Mouse (Mus musculus) layer of hippocampus, postnatal 14 days (tissue): ENCODE measurements around the gene Dip2c. TPM values are rescaled to one million over a fixed set of nuclear protein-coding genes. Genes with fewer than 3 reads are reported as not detected.

ENCODE experiments used
- DNase-seq, 2 experiments: peaks; one replicate each; pipeline ENCODE4 v3.0.0; 2021 to 2022; ENCODE audit warnings: low spot score in 2 of 2, mixed read lengths in 1 of 2
- total RNA-seq, 2 experiments: library from RNA; stranded (reverse); gene quantifications; 2 replicates each; pipeline ENCODE4 v1.2.3; 2021

The Dip2c gene
- total RNA-seq, 2 experiments from 2014 or later, result 65.7 to 71.0 TPM

DNA sequence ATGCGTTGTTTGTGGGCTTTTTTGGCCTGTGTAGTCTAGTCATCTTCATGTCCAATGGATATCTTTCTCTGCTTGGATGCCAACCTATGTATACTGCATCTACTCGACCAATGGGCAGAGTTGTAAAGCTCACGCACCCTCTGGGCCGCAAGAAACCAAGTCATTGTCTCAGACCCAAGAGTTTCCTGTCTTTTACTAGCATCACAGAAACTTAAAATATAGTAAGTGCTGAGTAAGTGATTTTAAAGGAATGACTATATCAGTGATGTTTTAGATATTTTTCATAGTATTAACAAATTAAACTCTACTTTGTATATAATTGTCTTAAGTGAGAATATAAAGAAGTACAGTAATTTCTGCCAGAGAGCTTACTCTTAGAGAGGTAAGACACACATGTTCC, 145.6 kb downstream of the Dip2c start:
- DNase-seq, result no peak

DNA sequence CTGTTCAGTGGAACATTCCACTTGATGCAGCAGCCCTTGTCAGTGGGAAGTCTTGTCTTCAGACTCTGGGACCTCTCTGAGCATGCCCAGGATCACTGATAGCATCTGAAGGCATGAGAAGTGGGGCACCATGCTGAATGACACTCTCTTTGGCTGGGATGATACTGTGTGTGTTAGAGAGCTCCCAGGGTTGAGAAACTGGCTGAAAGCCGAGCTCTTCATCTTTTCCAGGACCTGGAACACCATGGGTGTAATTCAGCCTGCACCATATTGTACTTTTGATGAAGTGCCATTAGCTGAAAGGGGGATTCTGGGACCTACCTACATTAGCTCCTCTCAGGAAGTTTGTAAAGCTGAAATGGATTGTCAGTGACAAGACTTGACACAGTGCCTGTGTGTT, 146.5 kb downstream of the Dip2c start:
- no peak for DNase-seq

DNA sequence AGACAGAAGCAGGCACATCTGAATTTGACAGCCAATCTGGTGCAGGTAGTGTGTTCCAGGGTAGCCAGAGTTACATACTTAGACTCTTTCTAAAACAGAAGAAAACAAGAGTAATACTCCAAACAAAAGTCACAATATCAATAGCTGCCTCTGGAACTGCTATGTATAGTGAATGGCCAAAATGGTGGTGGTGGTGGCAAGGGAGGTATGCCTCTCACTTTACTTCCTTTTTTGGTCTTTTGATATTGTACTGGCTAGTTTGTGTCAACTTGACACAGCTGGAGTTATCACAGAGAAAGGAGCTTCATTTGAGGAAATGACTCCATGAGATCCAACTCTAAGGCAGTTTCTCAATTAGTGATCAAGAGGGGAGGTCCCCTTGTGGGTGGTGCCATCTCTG, 148.1 kb downstream of the Dip2c start:
- DNase-seq, result no peak

DNA sequence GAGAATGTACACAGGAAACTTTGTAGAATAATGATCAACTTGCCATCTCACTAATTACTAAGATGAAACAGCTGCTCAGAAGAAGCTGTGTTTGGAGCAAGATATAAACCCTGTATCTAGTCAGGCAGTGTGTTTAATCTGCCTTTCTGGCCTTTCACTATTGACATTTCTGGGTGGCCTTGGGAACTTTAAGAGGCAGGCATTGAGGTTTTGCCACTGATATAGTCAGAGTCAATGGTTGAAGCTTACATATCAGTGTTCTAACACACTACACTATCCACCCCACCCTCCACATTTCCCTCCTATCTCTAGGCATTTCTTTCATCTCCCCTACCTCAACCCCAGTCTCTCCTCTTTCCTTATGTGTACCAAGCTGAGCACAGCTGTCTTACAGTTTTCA, 149.9 kb downstream of the Dip2c start:
- DNase-seq, result no peak

DNA sequence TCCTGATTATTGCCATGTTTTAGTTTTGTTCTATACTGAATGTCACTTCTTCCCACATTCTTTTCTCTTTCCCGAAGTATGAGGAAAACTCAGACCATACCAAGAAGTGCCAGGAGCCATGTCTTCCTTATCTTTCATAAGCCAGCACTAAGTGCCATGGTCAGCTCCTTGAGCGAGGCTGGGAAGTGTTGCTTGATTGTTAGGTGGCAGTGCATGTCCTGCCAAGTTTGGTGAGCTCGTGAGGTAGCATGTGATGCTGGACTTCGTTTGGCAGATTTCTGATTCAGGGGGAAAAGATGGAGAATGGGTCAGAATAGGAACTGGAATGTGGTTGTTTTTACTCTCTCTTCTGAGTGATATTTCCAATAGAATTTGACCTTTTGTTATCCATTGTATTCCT, 150.5 kb downstream of the Dip2c start:
- no peak for DNase-seq

DNA sequence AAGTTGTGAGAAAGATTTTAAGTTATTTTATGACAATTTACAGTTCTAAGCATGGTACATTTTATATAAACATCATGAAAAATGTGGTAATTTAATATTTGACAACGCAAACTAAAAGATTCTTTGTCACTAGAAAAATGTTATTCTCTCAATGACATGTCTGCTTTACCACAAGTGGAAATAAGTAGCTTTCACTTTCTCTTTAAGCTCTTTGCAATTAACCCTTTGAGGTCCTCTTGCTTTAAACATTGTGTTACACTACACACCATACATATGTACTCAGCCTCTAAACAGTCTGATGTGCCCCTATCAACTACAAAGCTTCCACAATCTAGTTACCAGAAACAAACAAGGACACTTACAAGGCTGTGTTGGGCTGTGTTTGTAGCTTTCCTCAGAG, 153.6 kb downstream of the Dip2c start:
- DNase-seq, result no peak

DNA sequence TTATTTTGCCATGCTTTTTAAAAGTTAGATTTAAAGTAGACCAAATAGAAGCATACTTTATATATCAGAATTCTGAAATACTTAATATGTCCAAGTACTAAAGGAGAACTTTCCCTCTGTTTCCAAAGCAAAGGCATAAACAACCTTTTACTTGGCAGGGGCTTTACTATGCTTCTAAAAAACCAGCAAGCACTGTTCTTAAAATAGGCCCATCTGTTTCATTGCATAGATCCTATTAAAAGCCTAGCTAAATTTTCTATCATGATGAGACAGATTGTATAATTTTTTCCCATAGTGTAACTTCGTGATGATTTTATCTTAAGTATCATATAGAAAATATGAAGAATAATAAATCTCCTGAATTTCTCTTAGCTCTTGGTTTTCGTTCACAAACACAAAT, 154.4 kb downstream of the Dip2c start:
- no peak for DNase-seq

DNA sequence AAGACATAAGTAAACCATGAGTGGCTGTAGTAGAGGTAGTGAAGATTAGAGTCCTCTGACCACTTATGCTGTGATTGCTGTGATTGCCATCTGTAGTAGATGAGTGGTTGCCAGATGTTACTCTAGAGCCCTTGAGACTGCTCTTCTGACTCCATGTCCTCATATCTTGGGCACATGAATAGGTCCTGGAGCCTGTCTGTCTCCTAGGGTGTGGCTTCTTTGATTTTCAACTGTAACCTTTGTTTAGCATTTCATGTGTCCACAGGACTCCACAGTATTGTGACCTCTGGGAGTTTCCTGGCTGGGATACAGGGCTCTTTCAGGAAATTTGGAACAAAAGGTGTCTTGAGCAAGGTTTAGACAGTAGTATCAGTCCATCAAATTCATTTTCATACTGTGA, 155.1 kb downstream of the Dip2c start:
- DNase-seq, result no peak

DNA sequence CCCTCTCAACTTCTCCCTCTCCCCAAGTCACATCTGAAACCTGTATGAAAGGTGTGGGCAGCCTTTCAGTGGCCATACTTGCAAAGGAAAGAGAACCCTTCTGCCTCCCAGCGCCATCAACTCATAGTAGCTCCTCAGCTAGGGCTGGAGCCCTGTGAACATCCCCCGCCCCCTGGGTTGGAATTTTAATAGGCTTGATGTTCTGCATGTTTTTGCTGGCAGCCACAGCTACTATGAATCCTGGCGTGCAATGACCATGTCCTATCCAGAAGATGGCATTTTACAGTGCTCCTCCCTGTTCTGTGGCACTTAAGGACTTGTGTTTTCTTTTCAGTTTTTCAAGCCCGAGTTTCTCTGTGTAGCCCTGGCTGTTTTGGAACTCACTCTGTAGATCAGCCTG, 166.7 kb downstream of the Dip2c start:
- DNase-seq, result no peak

DNA sequence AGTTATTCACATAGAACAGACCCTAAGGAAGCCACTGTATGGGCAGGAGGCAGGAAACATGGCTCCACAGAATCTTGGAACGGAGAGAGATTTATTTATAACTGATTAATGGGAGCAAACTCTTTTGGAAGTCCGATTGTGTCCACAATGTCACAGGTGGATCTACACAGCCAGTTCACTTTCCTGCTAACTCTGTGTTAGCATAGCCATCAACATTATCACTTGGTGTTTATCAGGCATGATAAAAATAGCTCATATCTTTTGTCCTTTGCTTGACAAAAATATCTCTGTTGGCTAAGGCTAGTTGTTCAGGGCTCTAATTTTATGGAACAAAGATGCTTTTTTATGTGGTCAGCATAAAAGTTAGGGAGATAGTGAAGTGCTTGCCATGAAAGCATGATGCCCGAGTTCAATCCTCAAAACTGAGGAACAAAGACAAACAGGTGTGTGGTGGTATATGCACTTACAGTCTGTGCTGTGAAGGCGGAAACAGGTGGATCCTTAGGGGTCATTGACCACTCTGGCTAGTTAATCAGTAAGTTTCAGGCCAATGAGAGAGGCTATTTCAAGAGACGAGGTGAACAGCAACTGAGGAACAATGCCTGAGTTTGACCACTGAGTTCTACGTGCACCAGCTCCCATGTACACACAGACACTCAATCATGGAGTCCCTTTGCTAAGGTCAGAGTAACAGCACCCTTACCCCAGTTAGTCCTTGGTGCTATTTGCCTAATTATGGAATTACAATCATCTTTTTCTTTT, 169.4 kb downstream of the Dip2c start:
- DNase-seq, result no peak

DNA sequence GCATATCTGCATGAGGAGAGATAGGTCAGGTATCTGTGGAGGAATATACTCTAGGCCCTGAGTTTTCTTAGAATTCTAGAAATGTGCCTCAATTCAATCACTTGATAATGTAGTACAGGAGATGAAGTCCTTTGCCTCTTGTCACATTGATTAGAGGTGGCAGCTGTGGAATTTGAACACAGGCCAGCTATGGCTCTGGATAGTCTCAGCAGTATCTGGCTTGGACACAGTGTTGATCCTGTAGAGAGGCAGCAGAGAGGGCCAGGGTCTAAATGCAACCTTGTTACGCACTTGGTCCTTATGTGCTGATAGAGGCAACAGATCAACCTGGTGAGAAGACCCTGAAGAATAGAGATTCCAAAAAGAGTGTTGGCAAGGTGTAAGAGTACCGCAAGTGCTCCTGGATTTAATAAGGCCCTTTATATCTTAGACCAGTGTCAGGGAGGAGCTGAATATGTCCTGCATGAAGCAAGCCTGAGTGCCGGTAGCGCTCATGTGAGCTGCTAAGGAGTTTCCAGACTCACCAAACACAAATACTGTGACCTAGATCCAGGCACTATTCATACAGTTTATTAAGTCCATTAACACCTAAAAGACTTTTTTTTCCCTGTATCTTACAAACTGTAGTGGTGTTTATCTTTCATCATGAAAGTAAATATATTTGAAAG, 170.3 kb downstream of the Dip2c start:
- peak in 1 of 2 experiments; percentile 22 for DNase-seq

DNA sequence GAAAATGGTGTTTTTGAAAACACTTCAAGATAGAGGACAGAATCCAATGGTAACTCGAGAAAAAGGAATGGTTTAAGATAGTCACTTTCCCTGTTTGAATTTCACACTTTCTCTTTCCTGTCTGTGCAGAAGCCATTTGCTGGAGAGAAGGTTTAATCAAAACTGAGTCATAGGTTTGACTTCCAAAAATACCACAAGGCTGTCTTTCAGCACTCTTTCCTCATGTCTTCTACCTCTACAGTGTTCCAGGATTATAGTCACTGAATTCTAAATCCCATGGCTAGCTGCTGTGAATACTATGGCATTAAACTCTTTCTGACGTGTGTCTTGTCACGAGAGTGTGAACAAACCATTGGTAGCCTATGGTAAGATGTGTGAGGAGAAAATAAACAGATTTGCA, 173.9 kb downstream of the Dip2c start:
- no peak for DNase-seq

DNA sequence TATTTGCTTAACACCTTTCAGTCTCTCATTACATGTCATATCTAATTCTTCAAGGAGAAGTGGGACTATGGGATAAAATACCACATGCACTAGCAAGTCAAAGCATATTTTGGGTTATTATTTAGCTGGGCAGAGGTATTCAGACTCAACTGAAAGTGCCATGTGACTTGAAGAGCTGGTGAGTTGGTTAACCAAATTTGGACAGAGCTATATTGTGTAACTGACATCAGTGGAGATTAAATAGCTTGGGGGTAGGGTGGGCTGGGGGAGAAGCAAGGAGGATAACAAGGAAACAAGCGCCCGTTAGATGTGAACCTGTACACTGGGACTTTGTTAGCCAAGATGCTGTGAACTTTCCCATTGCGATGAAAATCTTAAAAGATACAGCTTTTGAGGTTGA, 175.6 kb downstream of the Dip2c start:
- no peak for DNase-seq

DNA sequence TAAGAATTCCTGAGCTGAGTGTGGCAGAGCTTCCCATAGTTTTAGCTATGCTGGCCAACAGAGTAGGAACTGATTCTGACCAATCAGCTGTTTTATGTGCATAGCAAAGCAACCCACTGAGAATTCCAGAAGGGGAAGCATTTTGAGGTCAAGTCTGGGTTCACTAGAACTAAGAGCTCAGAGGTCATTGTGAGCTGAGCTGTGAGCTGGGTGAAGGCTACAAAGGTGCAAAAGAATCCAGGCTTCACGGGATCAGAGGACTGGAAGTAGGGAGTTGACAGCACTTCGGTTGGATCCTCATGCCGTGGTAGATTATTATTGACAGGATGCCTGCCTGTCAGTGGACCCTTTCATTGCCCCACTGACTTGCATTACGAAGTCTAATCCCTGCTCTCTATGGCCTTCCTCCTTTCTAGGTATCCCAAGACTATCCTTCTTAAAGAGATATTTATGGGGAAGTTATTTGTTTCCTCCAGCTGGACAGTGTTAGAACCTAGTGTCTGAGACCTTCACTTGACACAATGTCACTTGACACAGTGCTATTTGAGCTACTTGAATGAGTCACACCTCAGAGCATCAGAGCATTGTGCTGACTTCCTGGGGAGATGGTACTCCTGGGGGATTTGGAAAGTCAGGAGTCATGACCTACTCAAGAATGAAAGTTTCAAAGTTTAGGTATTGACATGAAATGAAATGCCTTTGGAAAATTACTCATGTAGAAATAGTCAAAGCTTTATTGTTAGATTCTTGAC, 178.3 kb downstream of the Dip2c start:
- DNase-seq, result no peak

DNA sequence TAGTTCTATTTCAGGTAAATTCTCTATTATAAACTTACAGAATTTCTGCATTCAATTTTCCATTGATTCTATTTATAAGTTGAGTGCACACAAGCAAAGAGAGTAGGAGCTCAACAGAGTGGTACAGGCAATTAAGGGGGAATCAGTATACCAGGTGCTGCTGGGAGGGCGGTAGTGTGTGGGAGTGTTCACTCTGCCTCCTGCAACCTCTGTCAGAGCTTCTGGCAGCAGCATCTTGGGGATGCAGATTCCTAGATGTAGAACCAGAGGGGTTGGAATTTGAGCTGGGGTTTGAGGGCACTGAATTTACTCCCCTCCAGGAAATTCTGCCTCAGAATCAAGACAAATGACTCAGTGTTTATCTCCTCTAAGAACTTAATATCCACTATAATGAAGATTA, 179.7 kb downstream of the Dip2c start:
- no peak for DNase-seq

DNA sequence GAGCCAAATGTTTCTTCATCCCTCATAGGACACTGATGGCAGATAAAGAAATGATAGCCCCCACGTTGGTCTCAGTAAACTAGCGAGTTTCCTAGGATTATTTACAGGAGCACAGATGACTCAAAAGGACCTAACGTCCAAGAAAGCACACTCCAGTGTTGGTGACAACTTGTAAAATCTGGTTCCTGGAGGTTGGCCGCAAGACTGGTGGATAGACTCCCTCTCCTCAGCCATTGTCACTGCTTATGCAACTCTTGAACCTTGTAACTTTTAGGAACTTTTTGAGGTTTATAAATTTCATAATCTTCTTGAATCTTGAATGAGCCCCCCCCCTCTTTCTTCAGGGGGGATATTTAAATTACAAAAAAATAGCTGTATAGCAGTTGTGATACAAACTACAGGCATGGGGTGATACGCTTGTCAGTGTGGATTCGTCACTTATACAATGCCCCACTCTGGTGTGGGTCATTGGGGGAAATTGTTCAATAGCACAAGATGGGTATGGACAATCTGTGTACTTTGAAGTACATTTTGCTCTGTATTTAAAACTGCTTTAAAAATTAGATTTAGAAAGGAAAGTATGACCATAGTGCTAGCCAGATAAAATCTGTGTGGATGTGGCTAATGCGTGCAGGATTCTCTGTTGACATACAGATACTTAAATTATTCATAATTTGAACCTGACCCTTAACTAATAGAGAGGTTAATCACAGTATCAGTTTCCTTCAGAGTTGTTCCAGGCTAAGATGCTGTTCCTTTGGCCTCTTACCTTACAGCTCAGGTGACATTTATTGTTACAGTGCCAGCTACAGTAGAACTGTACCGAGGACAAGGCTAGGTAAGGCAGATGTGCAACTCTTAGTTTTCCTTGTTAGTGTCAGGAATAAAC, 181.3 kb downstream of the Dip2c start:
- DNase-seq, result no peak

DNA sequence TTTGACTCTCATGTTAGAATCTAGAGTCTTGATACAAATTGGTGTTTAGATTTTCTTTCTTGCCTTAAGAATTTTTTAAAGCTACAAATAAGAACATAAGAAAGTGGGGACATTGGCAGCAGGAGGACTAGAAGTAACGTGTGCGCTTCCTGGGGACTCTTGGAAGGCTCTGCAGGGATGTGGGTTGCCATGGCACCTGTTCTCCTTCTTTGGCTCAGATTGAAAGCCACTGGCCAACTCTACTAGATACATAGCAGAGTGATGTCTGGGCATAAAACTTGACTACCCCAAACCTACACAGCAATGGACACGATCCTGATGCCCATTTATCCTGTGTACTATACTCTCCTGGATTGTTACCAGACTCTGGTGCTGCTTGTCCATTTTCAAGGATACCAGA, 188.1 kb downstream of the Dip2c start:
- DNase-seq, result no peak

DNA sequence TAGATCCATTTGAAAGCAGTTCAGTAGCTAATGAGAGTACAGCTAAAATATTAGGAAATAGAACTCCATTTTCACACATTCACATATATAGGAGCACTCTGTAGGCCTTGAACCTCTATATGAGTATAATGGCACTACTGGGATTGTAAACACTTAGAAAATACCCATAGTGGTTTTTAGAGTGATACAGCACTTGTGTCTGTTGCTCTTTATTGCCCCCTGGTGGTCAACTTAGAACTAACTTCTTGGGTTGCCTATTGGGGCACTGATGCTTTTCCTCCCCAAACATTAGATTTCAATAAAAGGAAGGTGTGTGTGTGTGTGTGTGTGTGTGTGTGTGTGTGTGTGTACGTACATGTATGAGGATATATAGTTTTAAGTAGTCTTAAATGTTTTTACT, 190.9 kb downstream of the Dip2c start:
- DNase-seq, result peak; percentile 19 to 71

DNA sequence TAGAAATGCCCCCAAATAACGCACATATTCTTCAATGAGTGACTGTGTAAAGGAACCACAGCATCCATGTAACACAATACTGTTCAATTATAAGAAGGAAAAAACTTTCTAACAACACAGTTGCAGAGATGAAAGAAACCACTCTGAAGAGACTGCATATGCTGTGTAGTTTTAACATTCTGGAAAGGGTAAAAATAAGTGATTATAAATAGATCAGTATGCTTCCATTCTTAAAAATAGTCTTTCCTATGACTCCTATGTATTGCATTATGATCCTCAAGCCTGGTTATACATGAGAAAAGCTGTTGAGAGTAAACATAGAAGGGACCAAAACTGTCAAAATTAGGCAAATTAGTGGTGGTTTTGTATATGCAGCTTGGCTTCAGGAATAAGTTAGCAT, 197.1 kb downstream of the Dip2c start:
- DNase-seq, result no peak

DNA sequence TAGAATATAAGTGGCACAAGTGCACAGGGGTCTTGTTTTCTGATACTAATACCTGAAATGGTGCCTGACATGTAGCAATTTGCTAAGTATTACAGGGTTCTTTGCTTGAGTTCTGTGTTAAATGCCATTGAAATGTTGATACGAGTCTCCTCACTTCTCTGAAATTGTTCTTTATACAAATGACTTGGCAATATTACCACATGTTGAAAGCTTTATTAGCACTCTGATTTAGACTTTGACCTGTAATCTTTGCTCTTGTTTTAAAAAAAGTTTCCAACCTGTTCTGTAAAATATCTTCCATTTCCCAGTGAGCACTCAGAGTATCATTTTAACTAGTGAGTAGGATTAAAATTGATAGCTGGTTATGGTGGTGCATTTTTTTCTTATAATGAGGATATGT, 205.4 kb downstream of the Dip2c start:
- DNase-seq, result no peak

DNA sequence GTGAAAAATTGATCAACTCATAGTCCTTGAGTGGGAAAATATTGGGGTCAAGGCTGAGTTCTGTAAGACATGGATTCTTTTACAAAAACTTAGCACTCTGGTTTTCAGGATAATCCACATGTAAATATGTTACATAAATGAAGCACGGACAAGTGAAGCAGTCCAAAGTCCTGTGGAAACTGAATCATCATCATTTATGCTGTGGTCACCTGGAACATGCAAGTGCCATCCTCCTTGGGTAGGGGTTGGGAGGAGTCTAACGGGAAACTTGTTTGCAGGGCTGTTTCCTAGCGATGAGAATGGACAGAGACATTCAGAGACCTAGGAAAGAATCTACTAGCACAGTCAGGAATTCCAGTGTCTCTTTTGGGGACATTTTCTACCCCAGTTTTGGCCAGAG, 213.4 kb downstream of the Dip2c start:
- DNase-seq, result no peak
